Mouse (Mus musculus) heart, adult 2 months (tissue): ENCODE results near the gene Ppp2r1b.

Source experiments
- CTCF ChIP-seq: fragments of 200-600 bp; IDR thresholded peaks from 2 replicates; pipeline ENCODE4 v1.8.1; 2022; ENCODE audit warnings: antibody characterized with exemption, mild to moderate bottlenecking, moderate library complexity
- POLR2A ChIP-seq: fragments of 200-500 bp; IDR thresholded peaks from 2 replicates; pipeline ENCODE4 v1.6.1; 2011; ENCODE audit warnings: mild to moderate bottlenecking, low read depth, low read length, control low read depth; ENCODE audit not compliant: insufficient read depth

GRCm38 (mm10) chr9:50818050-50818449, 27.1 kb upstream of the Ppp2r1b start:
- no peak for TF ChIP-seq CTCF
- no peak for TF ChIP-seq POLR2A
